Mouse (Mus musculus): ENCODE measurements around the gene Kdf1. TPM values are rescaled to one million over a fixed set of nuclear protein-coding genes. Genes with fewer than 3 reads are reported as not detected.

Kdf1 gene
- polyA plus RNA-seq, 1 experiment from 2014 or later = 4.1 TPM

DNA sequence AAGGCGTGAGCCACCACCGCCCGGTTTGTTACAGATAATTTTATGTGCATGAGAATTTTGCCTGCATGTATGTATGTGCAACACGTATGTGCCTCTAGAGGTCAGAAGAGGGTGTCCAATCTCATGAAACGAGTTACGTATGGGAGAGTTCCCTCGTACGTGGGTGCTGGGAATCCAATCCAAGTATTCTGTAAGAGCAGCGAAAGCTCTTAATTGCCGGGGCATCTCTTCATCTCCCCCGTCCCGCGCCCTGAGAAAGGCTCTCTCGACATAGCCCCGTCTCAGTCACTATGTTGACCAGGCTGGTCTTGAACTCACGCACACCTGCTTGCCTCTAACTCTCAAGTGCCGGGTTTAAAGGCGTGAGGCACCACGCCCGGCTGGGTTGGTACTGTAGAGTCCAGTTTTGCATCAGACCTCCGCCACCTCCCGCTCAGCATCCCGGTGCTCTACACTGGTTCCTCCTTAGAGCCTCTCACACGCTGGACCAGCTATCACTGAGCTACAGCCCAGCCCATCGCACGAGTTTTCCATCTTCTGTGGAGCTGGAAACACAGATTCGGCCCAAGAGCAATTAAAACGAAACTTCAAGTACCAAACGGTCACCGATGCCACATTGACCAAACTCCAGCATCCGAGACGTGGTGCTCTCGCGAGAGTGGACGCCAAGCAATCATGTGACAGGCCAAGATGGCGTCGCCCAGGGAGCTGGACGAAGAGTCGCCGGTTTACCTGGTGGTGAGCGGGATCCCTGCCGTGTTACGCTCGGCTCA lies 55.5 kb downstream of the Kdf1 start, which contains the start of gene Gpatch3:
TSS of gene Gpatch3 (plus strand) at position 676 of the 773 bp plus-strand sequence.
- 9% methylated on average over 44 of the region's 44 CpGs for WGBS
- peak within 1 kb of the TSS; percentile 99 for H3K4me3 ChIP-seq
- H3K27me3 ChIP-seq (ENCODE audit: poor library complexity, severe bottlenecking) = no peaks in the 10 kb centered on the region
- peaks cover 20% of the 10 kb centered on the region for H3K4me1 ChIP-seq
- peak; percentile 93 for DNase-seq (ENCODE audit: extremely low spot score, low spot score)
- H3K27ac ChIP-seq = peak within 1 kb of the TSS; percentile 93
- no peaks in the 10 kb centered on the region; the same call in 1 of the 2 replicates for H3K9me3 ChIP-seq
- peaks cover 16% of the 10 kb centered on the region for H3K36me3 ChIP-seq (replicated peaks)

DNA sequence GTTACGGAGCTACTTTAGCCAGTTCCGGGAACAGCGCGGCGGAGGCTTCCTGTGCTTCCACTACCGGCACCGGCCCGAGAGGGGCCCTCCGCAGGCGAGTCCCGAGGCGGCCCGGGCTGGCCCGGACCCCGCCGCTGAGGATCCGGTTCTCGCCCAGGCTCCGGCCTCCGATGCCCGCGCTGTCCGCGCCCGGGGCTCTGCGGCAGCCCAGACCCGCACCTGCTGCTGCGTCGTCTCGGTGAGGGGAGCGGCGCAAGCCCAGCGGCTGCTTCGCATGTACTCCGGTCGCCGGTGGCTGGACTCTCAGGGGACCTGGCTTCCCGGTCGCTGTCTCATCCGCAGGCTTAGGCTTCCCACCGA lies 56.1 kb downstream of the Kdf1 start:
- H3K9me3 ChIP-seq = no peaks in the 10 kb centered on the region; the same call in 1 of the 2 replicates
- no peaks in the 10 kb centered on the region for H3K27me3 ChIP-seq (ENCODE audit: poor library complexity, severe bottlenecking)
- H3K4me1 ChIP-seq = peaks cover 20% of the 10 kb centered on the region
- H3K4me3 ChIP-seq = peak overlapping the region; percentile 99
- H3K36me3 ChIP-seq (replicated peaks) = peaks cover 22% of the 10 kb centered on the region
- WGBS = under 1% methylated on average over 41 of the region's 41 CpGs
- no peak for DNase-seq (ENCODE audit: extremely low spot score, low spot score)
- peak overlapping the region; percentile 93 for H3K27ac ChIP-seq

DNA sequence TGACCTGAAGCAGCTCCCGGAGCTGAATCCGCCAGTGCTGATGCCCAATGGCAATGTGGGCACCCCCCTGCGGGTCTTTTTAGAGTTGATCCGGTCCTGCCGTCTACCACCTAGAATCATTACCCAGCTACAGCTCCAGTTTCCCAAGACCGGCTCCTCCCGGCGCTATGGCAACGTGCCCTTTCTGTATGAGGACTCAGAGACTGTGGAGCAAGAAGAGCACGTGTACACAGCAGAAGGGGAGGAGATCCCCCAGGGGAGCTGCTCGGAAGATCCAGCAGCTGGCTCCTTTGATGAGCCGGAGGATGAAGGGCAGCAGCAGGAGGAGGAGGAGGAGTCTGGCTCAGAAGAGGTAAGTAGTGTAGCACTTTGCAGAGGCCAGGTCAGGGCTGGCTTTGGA lies 59.2 kb downstream of the Kdf1 start:
- H3K36me3 ChIP-seq (replicated peaks) = peaks cover 52% of the 10 kb centered on the region
- 84% methylated on average over 12 of the region's 12 CpGs for WGBS
- H3K4me1 ChIP-seq = peaks cover 20% of the 10 kb centered on the region
- no peak overlapping the region for H3K4me3 ChIP-seq
- no peaks in the 10 kb centered on the region for H3K9me3 ChIP-seq
- no peaks in the 10 kb centered on the region for H3K27me3 ChIP-seq (ENCODE audit: poor library complexity, severe bottlenecking)
- no peak for DNase-seq (ENCODE audit: extremely low spot score, low spot score)
- no peak overlapping the region for H3K27ac ChIP-seq

Small RNA genes within 50 kb of the gene (microRNA-seq; reads per million reads assigned to microRNA genes)
- gene Gm23158 = not detected

Other genes starting within 250 kb of the Kdf1 start
- 85.8 and 91.6 TPM in 2 replicates for gene Tmem222, start 241.2 kb upstream of the Kdf1 start, polyA plus RNA-seq (2016; fragmentation: Nextera tagmentation; extraction: Ambion mirVana)
- 16.8 and 17.0 TPM in 2 replicates for gene Wdtc1, start 165.5 kb upstream of the Kdf1 start, polyA plus RNA-seq (2016; fragmentation: Nextera tagmentation; extraction: Ambion mirVana)
- gene Slc9a1, start 149.3 kb upstream of the Kdf1 start, polyA plus RNA-seq (2016; fragmentation: Nextera tagmentation; extraction: Ambion mirVana) = 7.9 and 8.1 TPM in 2 replicates
- 0.71 and 1.2 TPM in 2 replicates for gene Tent5b, start 38.8 kb upstream of the Kdf1 start, polyA plus RNA-seq (2016; fragmentation: Nextera tagmentation; extraction: Ambion mirVana)
- gene Trnp1, start 20.4 kb upstream of the Kdf1 start, polyA plus RNA-seq (2016; fragmentation: Nextera tagmentation; extraction: Ambion mirVana) = 0.36 and 0.48 TPM in 2 replicates
- gene Nudc, start 27.0 kb downstream of the Kdf1 start, polyA plus RNA-seq (2016; fragmentation: Nextera tagmentation; extraction: Ambion mirVana) = 475 and 509 TPM in 2 replicates
- not detected in 2 replicates for gene Nr0b2, start 34.4 kb downstream of the Kdf1 start, polyA plus RNA-seq (2016; fragmentation: Nextera tagmentation; extraction: Ambion mirVana)
- 10.0 and 10.4 TPM in 2 replicates for gene Gpatch3, start 55.8 kb downstream of the Kdf1 start, polyA plus RNA-seq (2016; fragmentation: Nextera tagmentation; extraction: Ambion mirVana)
- gene Gpn2, start 65.4 kb downstream of the Kdf1 start, polyA plus RNA-seq (2016; fragmentation: Nextera tagmentation; extraction: Ambion mirVana) = 27.2 and 30.3 TPM in 2 replicates
- gene Sfn, start 83.2 kb downstream of the Kdf1 start, polyA plus RNA-seq (2016; fragmentation: Nextera tagmentation; extraction: Ambion mirVana) = 9.0 and 9.5 TPM in 2 replicates
- gene Zdhhc18, start 131.2 kb downstream of the Kdf1 start, polyA plus RNA-seq (2016; fragmentation: Nextera tagmentation; extraction: Ambion mirVana) = 2.4 and 2.8 TPM in 2 replicates
- 16.3 and 17.3 TPM in 2 replicates for gene Pigv, start 153.7 kb downstream of the Kdf1 start, polyA plus RNA-seq (2016; fragmentation: Nextera tagmentation; extraction: Ambion mirVana)
- gene Arid1a, start 237.8 kb downstream of the Kdf1 start, polyA plus RNA-seq (2016; fragmentation: Nextera tagmentation; extraction: Ambion mirVana) = 35.3 and 38.8 TPM in 2 replicates